Mouse (Mus musculus) liver, adult 2 months (tissue): ENCODE data around the gene Srgap3.

Experiments used
- CTCF ChIP-seq: fragments of 200-500 bp; IDR thresholded peaks from 2 replicates; pipeline ENCODE4 v1.5.1; 2011; ENCODE audit warnings: low read depth, low read length, control low read depth
- POLR2A ChIP-seq: fragments of 200-500 bp; IDR thresholded peaks from 2 replicates; pipeline ENCODE4 v1.6.1; 2011; ENCODE audit warnings: low read length, control low read depth; ENCODE audit not compliant: insufficient read depth; ENCODE audit errors: extremely low read depth

DNA sequence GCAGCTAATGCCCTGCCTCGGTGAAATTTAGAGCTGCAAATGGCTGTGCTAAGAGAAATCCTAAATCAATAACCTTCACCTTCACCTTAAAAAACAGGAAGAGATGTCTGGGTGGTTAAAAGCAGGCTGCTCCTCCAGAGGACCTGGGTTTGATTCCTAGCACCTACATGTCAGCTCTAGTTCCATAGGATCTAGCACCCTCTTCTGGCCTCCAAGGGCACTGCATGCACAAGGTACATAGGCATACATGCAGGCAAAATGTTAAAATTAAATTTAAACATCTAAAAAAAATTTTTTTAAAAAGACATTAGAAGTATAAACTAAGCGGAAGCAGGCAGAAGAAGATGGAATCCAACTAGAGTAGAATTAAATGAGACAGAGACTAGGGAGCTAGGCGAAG, 214.6 kb downstream of the Srgap3 start:
- TF ChIP-seq CTCF (peak; percentile 8; the same call in 1 of the 2 replicates), POLR2A (no peak)
